Mouse (Mus musculus): ENCODE results near the gene Tns1. TPM values are rescaled to one million over a fixed set of nuclear protein-coding genes. Genes with fewer than 3 reads are reported as not detected.

Gene Tns1
- polyA plus RNA-seq, 1 experiment from 2014 or later = 121 TPM

- Histone ChIP-seq H3K9ac (no peak overlapping the region), H3K27ac (peak overlapping the region; percentile 84; the same call in 1 of the 2 replicates), H3K9me3 (replicated peaks) (no peaks in the 10 kb centered on the region), H3K4me2 (no peak overlapping the region), H3K4me1 (replicated peaks) (peaks cover 73% of the 10 kb centered on the region), H3K4me3 (no peak overlapping the region), H3K27me3 (no peaks in the 10 kb centered on the region), H3K36me3 (no peaks in the 10 kb centered on the region)
- 81% methylated on average over 4 of the region's 4 CpGs for WGBS
- no peak for ATAC-seq (replicated peaks; ENCODE audit: insufficient number of reproducible peaks, insufficient read depth, low FRiP score, low read depth)
These were observed 68.7 kb downstream of the Tns1 start for GRCm38 (mm10) chr1:74055552-74055951.

GRCm38 (mm10) chr1:74054471-74054870 is 69.8 kb downstream of the Tns1 start:
- no peak overlapping the region for H3K4me3 ChIP-seq
- H3K9ac ChIP-seq = no peak overlapping the region
- H3K4me1 ChIP-seq (replicated peaks) = peaks cover 76% of the 10 kb centered on the region
- H3K27ac ChIP-seq = peak overlapping the region; percentile 84
- no peaks in the 10 kb centered on the region for H3K9me3 ChIP-seq (replicated peaks)
- no peak for ATAC-seq (replicated peaks; ENCODE audit: insufficient number of reproducible peaks, insufficient read depth, low FRiP score, low read depth)
- H3K4me2 ChIP-seq = peak overlapping the region; percentile 11
- H3K27me3 ChIP-seq = no peaks in the 10 kb centered on the region
- 25% methylated on average over 3 of the region's 3 CpGs for WGBS
- H3K36me3 ChIP-seq = no peaks in the 10 kb centered on the region

- Histone ChIP-seq H3K4me3 (no peak overlapping the region), H3K4me2 (peak overlapping the region; percentile 11), H3K36me3 (no peaks in the 10 kb centered on the region), H3K9me3 (replicated peaks) (no peaks in the 10 kb centered on the region), H3K9ac (no peak overlapping the region), H3K27me3 (no peaks in the 10 kb centered on the region), H3K4me1 (replicated peaks) (peaks cover 75% of the 10 kb centered on the region), H3K27ac (peak overlapping the region; percentile 84)
- ATAC-seq (replicated peaks; ENCODE audit: insufficient number of reproducible peaks, insufficient read depth, low FRiP score, low read depth) = peak; percentile 78
- WGBS = 7% methylated on average over 7 of the region's 7 CpGs
These were observed 70.2 kb downstream of the Tns1 start for GRCm38 (mm10) chr1:74054007-74054406.

GRCm38 (mm10) chr1:74053068-74053467 is 71.2 kb downstream of the Tns1 start:
- ATAC-seq (replicated peaks; ENCODE audit: insufficient number of reproducible peaks, insufficient read depth, low FRiP score, low read depth) = no peak
- Histone ChIP-seq H3K27me3 (no peaks in the 10 kb centered on the region), H3K36me3 (no peaks in the 10 kb centered on the region), H3K9me3 (replicated peaks) (no peaks in the 10 kb centered on the region), H3K4me3 (no peak overlapping the region), H3K4me1 (replicated peaks) (peaks cover 76% of the 10 kb centered on the region), H3K27ac (peak overlapping the region; percentile 84), H3K9ac (no peak overlapping the region), H3K4me2 (no peak overlapping the region)
- WGBS = 52% methylated on average over 2 of the region's 2 CpGs

DNA sequence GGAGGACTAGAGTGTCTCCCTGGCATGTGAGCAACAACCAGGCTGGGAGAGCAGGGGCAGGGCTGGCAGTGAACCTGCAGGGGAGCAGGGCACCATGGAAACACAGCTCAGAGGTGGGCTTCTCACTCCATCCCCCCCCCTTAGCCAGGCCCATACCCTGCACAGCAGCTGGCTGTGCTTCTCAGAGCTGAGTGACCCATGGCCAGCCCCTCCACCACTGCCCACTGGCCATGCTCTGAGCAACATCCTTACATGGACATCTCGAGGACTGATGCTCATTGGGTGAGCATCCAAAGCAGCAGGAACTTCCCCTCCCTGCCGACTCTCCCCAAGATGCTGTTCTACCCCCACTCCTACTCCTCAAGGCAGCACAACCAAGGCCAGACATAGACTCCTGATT is 72.9 kb downstream of the Tns1 start:
- Histone ChIP-seq H3K9ac (no peak overlapping the region), H3K9me3 (replicated peaks) (no peaks in the 10 kb centered on the region), H3K4me1 (replicated peaks) (peaks cover 82% of the 10 kb centered on the region), H3K4me2 (no peak overlapping the region), H3K36me3 (no peaks in the 10 kb centered on the region), H3K27ac (peak overlapping the region; percentile 59), H3K27me3 (no peaks in the 10 kb centered on the region), H3K4me3 (no peak overlapping the region)
- 26% methylated on average over 2 of the region's 2 CpGs for WGBS
- ATAC-seq (replicated peaks; ENCODE audit: insufficient number of reproducible peaks, insufficient read depth, low FRiP score, low read depth) = no peak

- H3K4me1 ChIP-seq (replicated peaks) = peaks cover 85% of the 10 kb centered on the region
- H3K4me3 ChIP-seq = no peak overlapping the region
- H3K9ac ChIP-seq = no peak overlapping the region
- H3K4me2 ChIP-seq = peak overlapping the region; percentile 33
- no peaks in the 10 kb centered on the region for H3K36me3 ChIP-seq
- peak overlapping the region; percentile 89 for H3K27ac ChIP-seq
- no peaks in the 10 kb centered on the region for H3K9me3 ChIP-seq (replicated peaks)
- peak; percentile 71 for ATAC-seq (replicated peaks; ENCODE audit: insufficient number of reproducible peaks, insufficient read depth, low FRiP score, low read depth)
- 31% methylated on average over 17 of the region's 17 CpGs for WGBS
- H3K27me3 ChIP-seq = no peaks in the 10 kb centered on the region
These were observed 74.8 kb downstream of the Tns1 start for GRCm38 (mm10) chr1:74049430-74049829.

GRCm38 (mm10) chr1:74047722-74048121 is 76.5 kb downstream of the Tns1 start:
- Histone ChIP-seq H3K9ac (no peak overlapping the region), H3K27ac (peak overlapping the region; percentile 50), H3K9me3 (replicated peaks) (no peaks in the 10 kb centered on the region), H3K4me1 (replicated peaks) (peaks cover 85% of the 10 kb centered on the region), H3K36me3 (no peaks in the 10 kb centered on the region), H3K4me3 (no peak overlapping the region), H3K27me3 (no peaks in the 10 kb centered on the region), H3K4me2 (no peak overlapping the region)
- WGBS = 59% methylated on average over 6 of the region's 6 CpGs
- ATAC-seq (replicated peaks; ENCODE audit: insufficient number of reproducible peaks, insufficient read depth, low FRiP score, low read depth) = no peak

- no peaks in the 10 kb centered on the region for H3K36me3 ChIP-seq
- no peak for ATAC-seq (replicated peaks; ENCODE audit: insufficient number of reproducible peaks, insufficient read depth, low FRiP score, low read depth)
- H3K4me1 ChIP-seq (replicated peaks) = peaks cover 87% of the 10 kb centered on the region
- H3K27me3 ChIP-seq = no peaks in the 10 kb centered on the region
- H3K4me3 ChIP-seq = no peak overlapping the region
- WGBS = 36% methylated on average over 2 of the region's 2 CpGs
- no peak overlapping the region for H3K4me2 ChIP-seq
- peak overlapping the region; percentile 50; the same call in 1 of the 2 replicates for H3K27ac ChIP-seq
- no peak overlapping the region for H3K9ac ChIP-seq
- H3K9me3 ChIP-seq (replicated peaks) = no peaks in the 10 kb centered on the region
These were observed 76.9 kb downstream of the Tns1 start for GRCm38 (mm10) chr1:74047311-74047710.

DNA sequence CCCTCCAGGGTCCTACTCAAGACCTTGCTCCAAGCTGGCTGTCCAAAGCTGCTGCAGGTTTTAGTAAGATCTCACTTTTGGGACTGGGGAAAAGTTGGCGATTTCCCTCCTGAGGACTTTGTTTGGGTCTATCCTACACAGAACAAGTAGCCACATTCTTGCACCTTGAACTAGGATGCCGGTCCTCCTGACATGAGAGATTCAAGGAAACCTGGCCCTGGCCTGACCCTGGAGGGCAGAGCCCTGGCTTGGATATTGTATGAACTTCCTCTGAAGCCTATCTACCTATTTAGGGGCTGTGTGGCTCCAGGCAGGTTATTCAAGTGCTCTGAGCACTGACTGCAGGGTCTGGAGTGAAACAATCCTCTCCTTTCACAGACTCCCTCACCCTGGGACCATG is 79.2 kb downstream of the Tns1 start:
- H3K9me3 ChIP-seq (replicated peaks) = no peaks in the 10 kb centered on the region
- WGBS = 84% methylated on average over 2 of the region's 2 CpGs
- ATAC-seq (replicated peaks; ENCODE audit: insufficient number of reproducible peaks, insufficient read depth, low FRiP score, low read depth) = no peak
- H3K9ac ChIP-seq = no peak overlapping the region
- peaks cover 90% of the 10 kb centered on the region for H3K4me1 ChIP-seq (replicated peaks)
- no peaks in the 10 kb centered on the region for H3K27me3 ChIP-seq
- H3K36me3 ChIP-seq = no peaks in the 10 kb centered on the region
- no peak overlapping the region for H3K4me3 ChIP-seq
- H3K27ac ChIP-seq = no peak overlapping the region
- no peak overlapping the region for H3K4me2 ChIP-seq

DNA sequence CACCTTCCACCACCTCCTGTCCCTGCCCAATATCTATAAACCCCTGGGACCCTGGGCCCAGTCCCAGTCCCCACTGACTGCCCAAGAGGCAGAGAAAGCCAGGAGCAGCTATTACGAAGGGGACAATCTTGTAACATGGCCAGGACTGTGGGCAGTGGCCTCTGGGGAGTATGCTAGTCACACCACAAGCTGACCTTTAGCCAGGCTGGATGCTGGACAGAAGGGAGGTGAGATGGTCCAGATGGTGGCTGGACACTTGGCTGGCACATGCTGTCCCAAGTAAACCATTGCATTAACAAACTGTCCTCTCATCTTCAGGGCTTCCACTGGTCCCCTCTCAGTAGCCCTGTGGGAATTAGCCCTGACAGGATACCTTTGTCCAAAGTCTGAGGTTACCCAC is 79.8 kb downstream of the Tns1 start:
- H3K4me1 ChIP-seq (replicated peaks) = peaks cover 90% of the 10 kb centered on the region
- peak overlapping the region; percentile 75; the same call in 1 of the 2 replicates for H3K27ac ChIP-seq
- H3K36me3 ChIP-seq = no peaks in the 10 kb centered on the region
- no peaks in the 10 kb centered on the region for H3K9me3 ChIP-seq (replicated peaks)
- H3K4me2 ChIP-seq = no peak overlapping the region
- H3K9ac ChIP-seq = no peak overlapping the region
- H3K27me3 ChIP-seq = no peaks in the 10 kb centered on the region
- ATAC-seq (replicated peaks; ENCODE audit: insufficient number of reproducible peaks, insufficient read depth, low FRiP score, low read depth) = no peak
- no peak overlapping the region for H3K4me3 ChIP-seq
- WGBS = 55% methylated on average over 1 of the region's 1 CpGs

DNA sequence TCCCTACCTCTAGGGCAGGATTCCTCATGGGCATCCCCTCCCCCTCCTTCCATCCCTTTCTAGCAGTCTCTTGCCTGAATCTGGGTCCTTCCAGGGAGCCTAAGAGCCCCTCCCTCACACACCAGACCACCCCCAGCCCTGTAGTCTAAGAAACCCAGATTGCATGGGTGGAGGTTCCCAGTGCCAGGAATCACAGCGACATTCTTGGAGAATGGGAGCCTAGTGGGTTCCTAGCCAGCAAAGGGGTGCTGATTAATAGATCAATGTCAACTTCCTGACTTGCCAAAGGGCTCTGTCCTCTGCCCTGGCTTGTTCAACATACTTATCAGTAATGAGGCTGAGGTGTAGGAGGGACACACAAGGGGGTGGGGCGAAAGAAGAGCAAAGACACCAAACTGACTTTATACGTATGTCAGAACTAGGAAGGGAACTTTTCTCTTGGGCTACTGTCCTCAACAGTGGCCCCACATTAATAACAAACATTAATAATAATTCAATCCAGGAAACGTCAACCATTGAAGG is 80.6 kb downstream of the Tns1 start:
- Histone ChIP-seq H3K27ac (peak overlapping the region; percentile 75), H3K4me3 (no peak overlapping the region), H3K9me3 (replicated peaks) (no peaks in the 10 kb centered on the region), H3K36me3 (no peaks in the 10 kb centered on the region), H3K27me3 (no peaks in the 10 kb centered on the region), H3K4me2 (peak overlapping the region; percentile 38), H3K9ac (peak overlapping the region; percentile 25; the same call in 1 of the 2 replicates), H3K4me1 (replicated peaks) (peaks cover 92% of the 10 kb centered on the region)
- ATAC-seq (replicated peaks; ENCODE audit: insufficient number of reproducible peaks, insufficient read depth, low FRiP score, low read depth) = no peak
- WGBS = 37% methylated on average over 4 of the region's 4 CpGs

- Histone ChIP-seq H3K4me2 (peak overlapping the region; percentile 38), H3K27ac (peak overlapping the region; percentile 75), H3K36me3 (no peaks in the 10 kb centered on the region), H3K4me3 (no peak overlapping the region), H3K9ac (peak overlapping the region; percentile 25; the same call in 1 of the 2 replicates), H3K27me3 (no peaks in the 10 kb centered on the region), H3K9me3 (replicated peaks) (no peaks in the 10 kb centered on the region), H3K4me1 (replicated peaks) (peaks cover 94% of the 10 kb centered on the region)
- ATAC-seq (replicated peaks; ENCODE audit: insufficient number of reproducible peaks, insufficient read depth, low FRiP score, low read depth) = 0 out of 2 replicates have a peak, but pooled peaks have one; percentile 30
- WGBS = 17% methylated on average over 3 of the region's 3 CpGs
These were observed 81.4 kb downstream of the Tns1 start for GRCm38 (mm10) chr1:74042711-74043467.

Measured in heart, embryonic 15.5 days (tissue).